Mouse (Mus musculus): ENCODE results near the gene Abca5.
"Not testable (repeated sequence)": the region's sequence is repeated elsewhere in the genome, so short reads cannot be mapped to it uniquely, and the experiment has no call there.

Gene Abca5

DNA sequence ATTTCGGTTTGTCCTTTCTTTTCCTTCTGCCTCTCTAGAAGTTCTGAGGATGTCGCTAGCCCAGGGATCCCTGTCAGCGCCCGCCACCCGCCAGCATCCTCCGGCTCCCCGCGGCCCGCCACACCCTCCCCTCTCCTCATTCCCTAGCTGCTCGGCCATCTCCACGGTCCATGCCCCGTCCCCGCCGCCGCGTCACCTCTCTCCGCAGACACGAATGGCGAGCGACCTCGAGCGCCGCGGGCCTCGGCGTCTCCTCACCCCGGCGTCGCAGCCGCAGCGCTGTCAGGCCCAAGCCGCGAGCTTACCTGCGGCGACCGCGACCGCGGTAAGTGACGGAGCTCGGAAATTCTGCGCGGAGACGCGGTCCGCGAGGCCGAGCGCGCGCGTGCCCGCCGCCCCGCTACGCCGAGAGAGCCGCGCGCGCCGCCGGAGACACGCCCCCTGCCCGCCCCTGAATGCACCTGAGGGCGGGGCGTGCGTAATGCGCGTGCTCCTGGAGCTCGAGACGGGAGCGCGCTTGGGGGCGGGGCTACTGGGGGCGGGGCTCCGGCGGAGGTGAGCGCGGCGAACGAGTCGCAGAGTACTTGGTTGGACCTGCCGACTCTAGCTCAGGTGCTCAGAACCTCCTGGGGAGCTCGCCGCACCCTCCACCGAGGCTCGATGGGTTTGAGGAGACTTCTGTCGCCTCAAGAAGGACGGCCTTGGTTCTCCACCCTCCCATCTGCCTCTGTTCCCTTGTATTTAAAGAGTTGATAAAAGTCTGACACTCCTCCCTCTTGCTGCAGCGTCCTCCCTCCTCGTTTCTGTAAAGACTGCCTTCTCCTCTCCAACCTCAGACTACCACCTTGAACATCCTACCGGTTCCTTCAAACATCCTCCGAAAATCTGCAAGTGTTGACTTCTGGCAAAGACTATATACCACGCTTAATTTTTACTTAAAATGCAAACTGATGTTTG, at the start of gene Abca5:
Gene Abca5 (minus strand): TSS at position 428 of the 957 bp plus-strand sequence.
- peak; percentile 90 for DNase-seq

DNA sequence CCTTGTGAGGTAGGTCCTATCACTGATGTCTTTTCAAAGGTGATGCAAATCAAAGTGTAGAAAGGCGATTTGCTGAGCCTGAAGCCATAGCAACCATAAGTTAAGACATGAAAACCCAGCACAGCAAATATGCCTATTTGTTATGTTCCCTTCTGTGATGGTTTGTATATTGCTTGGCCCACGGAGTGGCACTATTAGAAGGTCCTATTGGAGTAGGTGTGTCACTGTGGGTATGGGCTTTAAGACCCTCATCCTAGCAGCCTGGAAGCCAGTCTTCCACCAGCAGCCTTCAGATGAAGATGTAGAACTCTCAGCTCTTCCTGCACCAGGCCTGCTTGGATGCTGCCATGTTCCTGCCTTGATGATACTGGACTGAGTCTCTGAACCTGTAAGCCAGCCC, 48.0 kb upstream of the Abca5 start:
- DNase-seq: no peak

DNA sequence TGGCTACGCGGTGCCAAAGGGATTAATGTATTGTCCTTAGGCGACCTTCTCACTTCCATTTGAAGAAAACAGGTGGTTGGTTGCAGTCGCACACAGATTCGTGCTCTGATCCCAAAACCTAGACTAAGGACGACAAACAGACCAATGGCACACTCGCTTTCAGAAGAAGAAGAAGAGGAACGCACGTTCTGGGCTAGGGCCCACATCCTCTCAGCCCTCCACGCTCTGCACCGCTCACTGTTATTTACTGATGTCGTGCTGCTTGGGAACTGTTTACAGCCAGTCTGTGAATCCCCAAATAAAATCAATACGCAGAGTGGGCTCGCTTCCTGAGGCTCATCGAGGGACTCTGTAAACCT, 42.8 kb upstream of the Abca5 start:
- DNase-seq: no peak

DNA sequence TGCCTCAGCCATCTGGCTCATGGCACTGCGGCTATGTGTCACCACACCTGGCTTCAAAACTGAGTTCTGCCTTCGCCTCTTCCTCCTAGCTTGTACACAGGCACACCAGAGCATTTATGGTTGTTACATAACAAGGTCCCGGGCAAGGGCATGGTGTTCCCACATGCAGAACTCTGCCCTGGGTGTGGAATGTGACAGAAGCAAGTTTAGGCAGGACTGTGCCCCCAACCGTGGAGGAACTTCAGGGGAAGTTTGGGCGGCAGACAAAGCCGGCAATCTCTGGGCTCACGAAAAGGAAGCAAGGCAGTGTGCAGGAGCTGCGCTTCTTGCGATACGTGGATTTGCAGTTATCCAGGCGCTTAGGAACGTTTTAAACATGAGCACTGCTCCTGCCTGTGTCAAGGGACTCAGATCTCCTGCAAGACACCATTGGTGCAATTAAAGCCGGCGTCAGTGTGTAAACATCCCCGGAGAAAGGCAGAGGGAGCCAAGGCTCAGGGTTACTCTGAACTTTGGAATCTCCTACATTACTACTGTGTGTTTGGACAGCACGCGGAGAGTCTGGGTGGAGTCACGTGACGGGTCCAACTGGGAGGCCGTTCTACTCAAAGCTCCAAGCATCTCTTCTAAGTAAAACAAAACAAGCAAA, 42.3 kb upstream of the Abca5 start:
- no peak for DNase-seq

DNA sequence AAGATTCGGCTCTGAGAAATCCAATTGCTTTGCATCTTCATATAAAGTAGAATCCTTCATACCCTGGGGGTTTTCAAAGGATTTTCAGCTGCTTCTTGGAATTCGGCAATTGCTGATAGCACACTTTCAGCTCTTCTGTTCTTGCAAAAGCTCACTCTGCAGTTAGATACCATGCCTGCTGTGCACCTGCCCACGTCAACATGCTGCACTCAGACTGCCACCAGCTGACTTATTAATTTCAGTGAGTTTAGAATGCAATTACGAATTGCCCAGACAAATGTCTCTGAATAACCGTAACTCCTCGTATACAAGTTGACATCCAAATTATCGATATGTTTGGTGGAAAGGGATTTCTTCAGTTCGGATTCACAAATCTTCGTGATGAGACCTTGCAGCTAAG, 36.5 kb upstream of the Abca5 start:
- no peak for DNase-seq

DNA sequence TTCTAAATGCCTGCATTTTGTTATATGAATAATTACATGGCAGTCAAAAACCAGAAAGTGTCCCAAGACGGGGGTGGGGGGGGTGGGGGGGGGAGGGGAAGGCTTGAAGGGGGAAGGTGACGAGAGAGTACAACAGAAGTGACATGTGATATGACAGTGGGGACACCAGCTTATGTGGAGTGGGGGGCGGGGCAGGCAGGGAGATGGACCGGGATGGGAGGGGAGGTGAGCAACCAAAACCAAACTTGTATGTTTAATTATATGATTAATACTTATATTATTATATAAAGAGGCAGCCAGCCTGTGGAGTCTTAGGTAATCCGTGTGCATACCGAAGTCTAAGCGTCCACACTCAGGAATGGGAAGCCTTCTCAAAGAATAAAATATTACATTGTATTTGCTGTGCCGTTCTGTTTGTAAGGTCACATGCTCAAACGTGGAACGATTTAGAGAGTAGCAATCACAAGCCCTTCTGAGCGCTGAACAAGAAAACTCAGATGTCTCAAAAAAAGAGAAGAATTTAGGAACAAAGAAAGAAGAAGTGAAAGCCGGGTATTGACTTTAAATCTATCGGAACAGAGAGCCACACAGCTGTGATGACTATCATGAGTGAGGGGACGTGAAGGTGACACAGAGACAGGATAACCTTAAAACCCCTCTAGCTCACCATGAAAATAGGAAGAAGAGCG, 34.9 kb upstream of the Abca5 start:
- no peak for DNase-seq

DNA sequence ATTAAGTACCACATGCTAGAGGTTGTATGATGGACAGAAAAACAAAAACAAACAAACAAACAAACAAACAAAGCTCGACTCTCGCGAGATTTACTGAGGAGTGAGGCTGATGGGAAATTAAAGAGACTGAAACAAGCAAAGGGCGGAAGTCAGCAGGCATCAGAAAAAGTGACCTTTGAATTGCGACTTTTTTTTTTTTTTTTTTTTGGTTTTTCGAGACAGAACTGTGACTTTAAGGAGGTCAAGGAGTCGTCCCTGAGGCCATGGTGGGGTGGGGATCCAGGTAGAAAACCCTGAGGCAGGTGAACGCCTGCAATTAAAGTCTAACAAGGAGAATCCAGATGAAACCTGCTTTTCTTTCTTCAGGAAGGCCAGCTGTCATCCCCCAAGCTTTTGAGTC, 34.3 kb upstream of the Abca5 start:
- no peak for DNase-seq

DNA sequence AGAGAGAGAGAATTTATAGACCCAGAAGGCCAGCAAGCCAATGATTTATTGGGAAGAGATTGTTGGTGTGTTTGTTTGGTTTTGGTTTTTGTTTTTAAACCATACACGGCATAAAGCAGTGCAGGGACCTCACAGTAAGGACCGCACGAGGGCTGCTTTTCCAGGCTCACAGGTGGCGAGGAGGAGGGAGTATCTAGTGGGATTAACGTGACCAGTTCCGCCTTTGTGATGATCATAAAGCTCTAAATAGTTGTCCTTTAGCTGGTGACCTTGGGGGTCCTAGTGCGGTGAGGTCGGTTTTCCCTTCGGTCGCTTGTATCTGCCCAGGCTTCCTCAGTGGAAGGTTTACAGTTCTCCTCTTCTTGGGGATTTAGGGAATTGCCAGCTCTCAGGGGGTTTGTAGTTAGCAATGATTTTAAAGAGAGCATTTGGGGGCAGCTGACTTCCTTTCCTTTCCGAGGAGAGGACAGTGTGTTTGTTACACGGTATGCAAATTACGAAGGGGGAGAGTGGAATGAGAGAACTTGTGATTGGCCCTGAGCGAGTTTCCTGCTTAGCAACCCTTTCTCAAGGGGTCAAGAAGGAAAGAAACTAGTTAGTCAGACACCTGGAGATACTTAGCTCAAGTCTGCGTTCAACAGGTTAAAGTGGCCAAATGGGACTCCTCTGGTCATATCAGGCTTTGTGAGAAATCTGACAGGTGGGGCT, 31.9 kb upstream of the Abca5 start:
- DNase-seq: no peak

DNA sequence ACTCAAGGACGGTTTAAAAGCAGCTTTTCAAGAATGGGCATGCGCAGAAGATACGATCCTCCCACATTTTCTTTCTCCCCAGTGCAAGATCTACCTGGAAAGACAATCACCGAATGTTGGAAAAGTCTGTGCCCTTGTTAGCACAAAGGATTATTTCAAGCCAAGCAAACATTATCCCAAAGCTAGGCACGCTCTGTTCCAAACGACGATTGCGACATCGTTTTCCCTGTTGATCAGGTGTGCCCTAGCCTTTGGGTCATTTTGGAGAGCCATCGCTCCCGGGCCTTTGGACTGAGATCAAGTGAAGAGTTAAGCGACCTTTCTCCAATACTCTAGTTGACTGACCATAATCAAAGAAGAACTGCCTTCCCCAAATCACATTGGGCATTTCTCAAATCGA, 30.1 kb upstream of the Abca5 start:
- DNase-seq: no peak

DNA sequence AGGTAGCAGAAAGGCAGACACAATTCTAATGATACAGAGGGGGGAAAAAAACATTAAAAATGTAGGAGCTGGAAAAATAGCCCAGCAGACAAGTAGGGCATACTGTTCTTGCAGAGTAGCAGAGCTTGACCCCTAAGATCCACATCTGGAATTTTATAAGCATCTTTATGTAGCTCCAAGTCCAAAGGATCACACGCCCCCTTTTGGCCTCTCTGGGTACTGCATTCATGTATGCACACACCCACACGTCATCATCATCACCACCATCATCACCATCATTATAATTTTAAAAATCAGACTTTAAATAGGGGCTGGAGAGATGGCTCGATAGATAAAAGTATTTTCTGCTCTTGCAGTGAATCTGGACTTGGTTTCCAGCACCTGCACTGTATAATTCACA, 29.4 kb upstream of the Abca5 start:
- DNase-seq: no peak

DNA sequence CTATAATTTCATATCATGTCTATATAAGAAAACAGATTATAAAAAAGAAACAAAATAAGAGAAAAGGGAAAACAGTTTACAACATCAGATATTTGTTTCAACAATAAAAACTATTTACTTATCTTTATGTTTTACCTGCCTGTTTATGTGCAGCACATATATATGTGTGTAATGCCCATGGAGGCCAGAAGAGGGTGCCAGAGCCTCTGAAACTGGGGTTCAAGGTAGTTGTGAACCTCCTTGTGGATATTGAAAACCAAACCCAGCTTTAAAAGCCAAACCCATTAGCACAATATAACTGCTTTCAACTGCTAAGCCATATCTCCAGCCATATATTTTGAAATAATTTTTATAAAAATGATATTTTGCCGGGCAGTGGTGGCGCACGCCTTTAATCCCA, 27.5 kb upstream of the Abca5 start:
- no peak for DNase-seq

DNA sequence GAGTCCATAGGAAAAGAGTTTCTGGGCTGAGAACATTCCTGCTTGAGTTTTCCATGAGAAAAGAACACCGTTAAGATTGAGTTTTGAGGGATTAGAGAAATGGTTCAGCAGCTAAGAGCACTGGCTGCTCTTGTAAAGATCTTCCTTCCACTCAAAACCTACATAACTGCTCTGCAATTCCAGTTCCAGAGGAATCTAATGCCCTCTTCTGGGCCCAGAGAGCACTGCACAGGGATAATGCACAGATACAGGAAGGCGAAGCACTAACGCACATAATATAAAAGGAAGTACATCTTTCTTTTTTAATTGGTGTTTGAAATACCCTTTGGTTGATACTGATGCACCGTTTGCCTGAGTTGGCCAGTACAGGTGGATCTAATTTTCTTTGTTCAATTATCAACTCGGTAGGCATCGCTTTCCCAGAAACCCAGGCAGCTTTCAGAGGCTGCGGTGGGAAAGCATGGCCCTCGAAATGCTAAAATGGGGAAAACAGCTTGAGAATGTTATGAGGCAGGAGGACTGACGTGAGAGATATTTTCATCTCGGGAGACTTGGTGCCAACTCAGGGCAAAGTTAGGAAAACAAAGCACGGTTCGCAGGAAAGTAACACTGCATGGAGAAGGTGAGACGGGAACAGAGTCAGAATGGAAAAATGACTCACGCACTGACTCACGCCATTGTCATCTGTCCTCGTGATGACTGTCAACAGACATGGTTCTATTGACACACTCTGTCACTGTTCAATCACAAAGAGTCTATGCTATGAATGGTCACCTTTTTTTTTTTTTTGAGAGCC, 20.4 kb upstream of the Abca5 start:
- DNase-seq: peak; percentile 10

DNA sequence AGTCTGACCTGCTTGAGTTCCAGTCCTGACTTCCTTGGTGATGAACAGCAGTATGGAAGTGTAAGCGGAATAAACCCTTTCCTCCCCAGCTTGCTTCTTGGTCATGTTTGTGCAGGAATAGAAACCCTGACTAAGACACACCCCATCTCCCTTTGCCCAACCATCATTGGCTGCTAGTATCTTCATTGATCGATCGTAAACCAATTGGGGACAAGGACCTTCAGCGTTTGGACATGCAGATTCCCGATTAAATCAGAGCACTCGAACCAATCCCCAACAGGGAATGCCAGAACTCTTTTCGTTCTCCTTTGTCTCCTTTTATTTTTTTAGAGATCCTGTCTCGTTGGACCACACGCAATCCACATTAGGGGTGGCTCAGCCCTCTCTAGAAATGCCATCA, 17.6 kb upstream of the Abca5 start:
- DNase-seq: not testable (repeated sequence)

DNA sequence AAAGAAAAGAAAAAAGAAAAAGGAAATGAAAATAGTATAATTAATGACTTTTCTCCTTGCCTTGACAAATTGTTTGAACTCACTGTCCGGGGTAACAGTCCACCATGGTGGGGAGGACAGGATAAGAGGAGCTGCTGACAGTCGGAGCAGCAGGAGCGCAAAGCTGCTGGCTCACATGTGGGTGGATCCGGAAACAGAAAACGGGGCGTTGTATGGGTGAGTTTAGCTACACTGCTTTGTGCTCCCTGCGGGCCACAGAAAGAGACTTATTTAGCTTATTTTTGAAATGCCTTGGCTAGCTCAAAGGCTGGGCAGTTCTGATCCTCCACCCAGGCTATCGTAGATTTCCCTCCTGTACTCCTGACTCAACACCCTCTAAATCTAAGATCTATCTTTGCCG, 16.7 kb upstream of the Abca5 start:
- DNase-seq: no peak

DNA sequence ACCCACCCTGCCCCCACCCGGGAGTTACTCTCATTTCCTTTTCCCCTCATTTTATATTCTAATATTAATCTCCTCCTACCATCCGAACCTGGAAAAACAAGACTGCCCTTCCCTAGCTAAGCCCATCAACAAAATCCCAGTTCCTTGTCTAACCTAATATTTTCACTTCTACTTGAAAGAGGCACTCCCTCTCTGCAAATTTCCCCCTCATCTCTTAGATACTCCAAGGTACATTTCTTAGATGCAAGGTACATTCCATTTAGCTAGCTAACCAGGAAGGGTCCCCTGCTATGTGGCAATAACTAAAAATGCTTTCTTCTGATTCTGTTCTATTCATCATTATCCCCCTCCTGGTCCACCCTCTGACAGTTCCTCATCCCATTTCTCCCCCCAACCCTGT, 10.7 kb upstream of the Abca5 start:
- no peak for DNase-seq

DNA sequence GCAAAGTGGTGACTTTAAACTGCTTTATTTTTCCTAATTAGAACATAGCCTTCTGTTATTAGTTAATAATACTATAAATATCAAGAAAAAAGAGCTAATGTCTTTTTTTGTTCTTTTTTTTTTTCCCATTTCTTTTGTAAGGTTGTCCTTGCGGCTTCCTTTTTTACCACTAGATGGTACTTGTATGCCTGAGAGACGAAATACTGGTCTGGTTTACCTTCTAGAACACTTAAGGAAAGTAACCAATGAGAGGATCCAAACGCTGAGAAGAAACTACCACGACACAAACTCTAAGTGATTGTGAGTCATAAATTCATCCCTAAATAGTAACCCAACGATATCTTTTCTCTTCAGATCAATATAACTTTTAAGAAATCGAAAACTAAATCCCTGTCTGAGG, 10.3 kb upstream of the Abca5 start:
- no peak for DNase-seq

DNA sequence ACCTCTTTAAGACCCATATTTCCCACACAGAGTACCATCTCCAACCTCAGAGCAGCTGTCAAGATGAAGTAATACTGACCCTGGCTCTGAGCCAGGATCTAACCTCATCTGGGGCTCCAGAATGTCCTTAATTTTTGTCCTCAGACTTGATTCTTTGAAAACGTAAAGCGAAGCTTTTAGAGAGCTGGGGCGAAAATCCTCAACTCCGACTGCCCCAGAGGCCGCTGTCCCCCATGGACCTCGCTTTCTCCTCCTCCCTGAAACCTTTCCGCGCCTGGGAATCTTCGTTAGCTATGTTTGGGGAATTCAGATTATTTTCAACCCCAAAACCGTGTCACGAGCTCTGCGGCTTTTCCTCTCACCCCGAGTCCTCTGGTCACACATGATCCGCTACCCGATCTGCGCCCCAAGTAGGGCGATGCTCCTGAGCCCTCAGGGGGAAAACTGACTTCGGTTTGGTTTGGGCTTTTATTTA, 665 bp downstream of the Abca5 start:
- DNase-seq: peak; percentile 31

DNA sequence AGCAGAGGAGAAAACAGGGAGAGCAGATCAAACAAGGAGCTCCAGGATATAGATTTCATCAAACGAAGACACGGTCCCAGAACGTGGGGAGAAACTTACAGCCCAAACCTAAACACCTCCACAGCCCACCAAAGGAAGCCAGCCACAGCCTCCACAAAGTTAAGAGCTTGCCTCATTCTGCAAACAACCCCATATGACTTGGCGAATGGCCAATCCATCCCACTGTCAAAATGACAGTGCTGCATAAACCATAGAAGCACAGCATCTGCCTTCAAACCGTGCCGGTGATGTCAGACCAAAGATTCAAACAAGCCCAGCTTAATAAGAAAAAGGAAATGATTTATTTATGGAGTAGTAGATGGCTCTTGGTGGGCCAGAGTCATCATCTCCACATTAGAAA, 7.4 kb downstream of the Abca5 start:
- DNase-seq: no peak

DNA sequence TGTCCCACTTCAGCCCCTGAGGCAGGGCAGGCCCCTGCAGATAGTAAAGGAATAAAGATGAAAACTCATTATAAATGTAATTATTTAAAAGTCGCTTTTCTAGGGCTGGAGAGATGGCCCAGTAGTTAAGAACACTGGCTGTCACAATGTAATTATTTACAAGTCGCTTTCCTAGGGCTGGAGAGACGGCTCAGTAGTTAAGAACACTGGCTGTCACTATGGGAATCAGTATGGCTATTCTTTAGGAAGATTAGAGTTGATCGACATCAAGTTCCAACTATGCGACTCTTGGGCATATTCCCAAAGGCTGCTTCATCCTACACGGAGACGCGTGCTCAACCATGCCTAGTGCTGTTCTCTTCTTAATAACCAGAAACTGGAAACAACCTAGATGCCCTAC, 15.2 kb downstream of the Abca5 start:
- no peak for DNase-seq

DNA sequence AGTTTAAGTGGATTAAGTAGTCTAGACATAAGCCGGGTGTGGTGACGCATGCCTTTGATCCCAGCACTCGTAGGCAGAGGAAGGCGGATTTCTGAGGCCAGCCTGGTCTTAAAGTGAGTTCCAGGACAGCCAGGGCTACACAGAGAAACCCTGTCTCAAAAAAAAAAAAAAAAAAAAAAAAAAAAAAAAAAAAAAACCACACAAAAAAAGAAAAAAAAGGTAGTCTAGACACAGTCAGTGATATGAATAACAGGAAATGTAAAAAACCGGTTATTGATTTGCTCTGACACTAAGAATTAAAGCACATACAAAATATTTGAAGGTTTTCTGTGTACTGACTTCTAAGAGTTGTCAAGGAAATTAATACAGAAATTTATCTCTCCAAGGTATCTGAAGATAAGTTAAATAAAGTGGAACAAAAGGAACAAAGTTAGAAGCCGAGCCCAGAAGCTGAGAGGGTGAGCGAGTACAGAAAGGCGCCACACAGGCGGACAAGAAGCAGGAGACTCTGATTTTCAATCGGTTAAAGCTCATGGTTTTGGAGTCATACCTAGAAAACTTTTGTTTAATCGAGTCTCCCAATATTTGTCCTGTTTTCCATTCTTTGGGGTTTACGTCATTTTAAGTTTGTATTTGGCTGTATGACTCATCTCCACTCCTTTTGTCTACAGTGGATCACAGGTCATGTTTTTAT, 30.9 kb downstream of the Abca5 start:
- DNase-seq: no peak

DNA sequence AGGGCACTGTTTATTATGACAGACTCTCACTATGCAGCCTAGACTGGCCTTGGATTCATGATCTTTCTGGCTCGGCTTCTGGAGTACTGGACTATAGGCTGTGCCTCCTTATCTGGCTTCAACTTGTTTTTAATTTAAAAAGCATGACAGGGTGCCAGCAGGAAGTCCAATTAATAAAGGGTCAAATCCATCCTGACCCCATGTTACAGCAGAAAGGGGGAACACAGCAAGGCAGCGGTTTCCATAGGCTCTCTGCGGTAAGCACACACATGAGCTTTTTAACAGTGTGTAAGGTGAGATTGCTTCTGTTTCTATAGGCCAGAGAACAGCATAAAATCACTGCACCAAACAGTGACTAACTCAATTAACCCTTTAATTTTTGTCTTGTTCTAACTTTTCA, 34.1 kb downstream of the Abca5 start:
- no peak for DNase-seq

All from cerebellum, adult 11 months (tissue).